Mouse (Mus musculus) forebrain, embryonic 15.5 days (tissue): ENCODE results near the gene Lrrc4b. TPM values are rescaled to one million over a fixed set of nuclear protein-coding genes. Genes with fewer than 3 reads are reported as not detected.

Experiments
- ATAC-seq: fragments of 200-750 bp; cut with Nextera tagmentation; replicated peaks from 2 replicates; pipeline ENCODE4 v1.8.0; 2017; ENCODE audit warnings: mild to moderate bottlenecking, moderate TSS enrichment, moderate library complexity
- H3K27ac ChIP-seq: fragments of 300-500 bp; sonication (generic); replicated peaks from 2 replicates; pipeline ENCODE4 v1.5.1; 2015; ENCODE audit warnings: mild to moderate bottlenecking, inconsistent platforms
- H3K27me3 ChIP-seq: fragments of 300-500 bp; sonication (generic); 2 replicates; pipeline ENCODE4 v1.6.1; 2015; ENCODE audit warnings: inconsistent platforms
- H3K36me3 ChIP-seq: fragments of 300-500 bp; sonication (generic); 2 replicates; pipeline ENCODE4 v1.6.1; 2015; ENCODE audit warnings: mild to moderate bottlenecking, inconsistent platforms
- H3K4me1 ChIP-seq: fragments of 300-500 bp; sonication (generic); 2 replicates; pipeline ENCODE4 v1.6.1; 2015; ENCODE audit warnings: inconsistent platforms
- H3K4me2 ChIP-seq: fragments of 300-500 bp; sonication (generic); replicated peaks from 2 replicates; pipeline ENCODE4 v1.6.1; 2015; ENCODE audit warnings: mild to moderate bottlenecking, inconsistent platforms
- H3K4me3 ChIP-seq: fragments of 300-500 bp; sonication (generic); 2 replicates; pipeline ENCODE4 v1.5.1; 2015; ENCODE audit warnings: mild to moderate bottlenecking, inconsistent platforms
- H3K9ac ChIP-seq: fragments of 300-500 bp; sonication (generic); replicated peaks from 2 replicates; pipeline ENCODE4 v1.6.1; 2015; ENCODE audit warnings: mild to moderate bottlenecking, inconsistent platforms
- H3K9me3 ChIP-seq: fragments of 300-500 bp; sonication (generic); 2 replicates; pipeline ENCODE4 v1.6.1; 2016; ENCODE audit warnings: inconsistent platforms
- WGBS: fragments of 180-500 bp; shearing (Covaris S2); methylation state at CpG from one replicate; pipeline ENCODE4 v1.1.7; 2015; ENCODE audit warnings: mixed read lengths; 5-methylcytosine and 5-hydroxymethylcytosine counted together
- polyA plus RNA-seq: library from polyadenylated mRNA; unstranded; fragments of >200 nt; fragmentation: Nextera tagmentation; extraction: Ambion mirVana; gene quantifications from 2 replicates; pipeline ENCODE4 v1.2.1, GENCODE M21; 2015

Gene Lrrc4b
- polyA plus RNA-seq, result 15.6 and 15.7 TPM in 2 replicates

GRCm38 (mm10) chr7:44428968-44429521, at the start of gene Lrrc4b:
Lrrc4b (plus strand) TSS chr7:44429018.
- H3K4me1 ChIP-seq, result peaks cover 55% of the 10 kb centered on the region
- H3K4me2 ChIP-seq, result peak within 1 kb of the TSS; percentile 75
- peak within 1 kb of the TSS; percentile 99 for H3K27ac ChIP-seq
- H3K27me3 ChIP-seq, result no peaks in the 10 kb centered on the region
- no peaks in the 10 kb centered on the region for H3K36me3 ChIP-seq
- ATAC-seq, result peak; percentile 63
- peak within 1 kb of the TSS; percentile 76 for H3K4me3 ChIP-seq
- peak within 1 kb of the TSS; percentile 91 for H3K9ac ChIP-seq
- WGBS, result under 1% methylated on average over 52 of the region's 69 CpGs
- no peaks in the 10 kb centered on the region for H3K9me3 ChIP-seq

GRCm38 (mm10) chr7:44382541-44382940, 46.3 kb upstream of the Lrrc4b start:
- peak overlapping the region; percentile 4; the same call in 1 of the 2 replicates for H3K4me2 ChIP-seq
- no peak overlapping the region for H3K4me3 ChIP-seq
- H3K27ac ChIP-seq, result peak overlapping the region; percentile 98
- H3K9me3 ChIP-seq, result no peaks in the 10 kb centered on the region
- H3K36me3 ChIP-seq, result no peaks in the 10 kb centered on the region
- peaks cover 30% of the 10 kb centered on the region for H3K4me1 ChIP-seq
- H3K27me3 ChIP-seq, result no peaks in the 10 kb centered on the region
- 47% methylated on average over 12 of the region's 12 CpGs for WGBS
- no peak overlapping the region for H3K9ac ChIP-seq
- ATAC-seq, result peak; percentile 81

- Histone ChIP-seq H3K4me3 (peak within 1 kb of the TSS; percentile 61), H3K27me3 (no peaks in the 10 kb centered on the region), H3K9ac (peak within 1 kb of the TSS; percentile 70), H3K36me3 (no peaks in the 10 kb centered on the region), H3K4me2 (peak within 1 kb of the TSS; percentile 98), H3K9me3 (no peaks in the 10 kb centered on the region), H3K4me1 (peaks cover 26% of the 10 kb centered on the region), H3K27ac (peak within 1 kb of the TSS; percentile 98)
- peak; percentile 86 for ATAC-seq
- WGBS, result 0% methylated on average over 32 of the region's 33 CpGs
Measured at GRCm38 (mm10) chr7:44383980-44384715, 44.7 kb upstream of the Lrrc4b start, which contains the start of gene Syt3. Syt3 (plus strand) TSS chr7:44384102.

- H3K4me2 ChIP-seq, result peak overlapping the region; percentile 98
- H3K9ac ChIP-seq, result peak overlapping the region; percentile 70
- no peaks in the 10 kb centered on the region for H3K9me3 ChIP-seq
- peaks cover 26% of the 10 kb centered on the region for H3K4me1 ChIP-seq
- 1% methylated on average over 17 of the region's 17 CpGs for WGBS
- peak overlapping the region; percentile 61 for H3K4me3 ChIP-seq
- H3K36me3 ChIP-seq, result no peaks in the 10 kb centered on the region
- H3K27me3 ChIP-seq, result no peaks in the 10 kb centered on the region
- peak overlapping the region; percentile 98; the same call in 1 of the 2 replicates for H3K27ac ChIP-seq
- ATAC-seq, result peak; percentile 60
Measured at GRCm38 (mm10) chr7:44384716-44385059, 44.1 kb upstream of the Lrrc4b start.

GRCm38 (mm10) chr7:44385720-44386119, 43.1 kb upstream of the Lrrc4b start, which contains the start of gene 1700008O03Rik:
1700008O03Rik (minus strand) TSS chr7:44385820.
- Histone ChIP-seq H3K27ac (peak within 1 kb of the TSS; percentile 98; the same call in 1 of the 2 replicates), H3K36me3 (no peaks in the 10 kb centered on the region), H3K27me3 (no peaks in the 10 kb centered on the region), H3K4me3 (peak within 1 kb of the TSS; percentile 61), H3K9ac (peak within 1 kb of the TSS; percentile 70), H3K4me2 (peak within 1 kb of the TSS; percentile 98), H3K9me3 (no peaks in the 10 kb centered on the region), H3K4me1 (peaks cover 26% of the 10 kb centered on the region)
- WGBS, result 80% methylated on average over 12 of the region's 12 CpGs
- no peak for ATAC-seq

GRCm38 (mm10) chr7:44391831-44392230, 37.0 kb upstream of the Lrrc4b start:
- WGBS, result 83% methylated on average over 4 of the region's 4 CpGs
- Histone ChIP-seq H3K27me3 (no peaks in the 10 kb centered on the region), H3K9ac (no peak overlapping the region), H3K36me3 (no peaks in the 10 kb centered on the region), H3K4me2 (no peak overlapping the region), H3K4me3 (no peak overlapping the region), H3K9me3 (no peaks in the 10 kb centered on the region), H3K27ac (no peak overlapping the region), H3K4me1 (no peaks in the 10 kb centered on the region)
- no peak; the same call in 1 of the 2 replicates for ATAC-seq

GRCm38 (mm10) chr7:44392341-44392740, 36.5 kb upstream of the Lrrc4b start:
- H3K9ac ChIP-seq, result no peak overlapping the region
- no peaks in the 10 kb centered on the region for H3K27me3 ChIP-seq
- 89% methylated on average over 14 of the region's 14 CpGs for WGBS
- H3K9me3 ChIP-seq, result no peaks in the 10 kb centered on the region
- H3K36me3 ChIP-seq, result no peaks in the 10 kb centered on the region
- no peak for ATAC-seq
- no peak overlapping the region for H3K4me3 ChIP-seq
- no peak overlapping the region for H3K27ac ChIP-seq
- H3K4me2 ChIP-seq, result no peak overlapping the region
- no peaks in the 10 kb centered on the region for H3K4me1 ChIP-seq

GRCm38 (mm10) chr7:44393284-44393683, 35.5 kb upstream of the Lrrc4b start:
- H3K4me2 ChIP-seq, result no peak overlapping the region

GRCm38 (mm10) chr7:44398570-44398969, 30.2 kb upstream of the Lrrc4b start:
- no peaks in the 10 kb centered on the region for H3K4me1 ChIP-seq
- no peak overlapping the region for H3K9ac ChIP-seq
- H3K9me3 ChIP-seq, result no peaks in the 10 kb centered on the region
- ATAC-seq, result 0 out of 2 replicates have a peak, but pooled peaks have one; percentile 44
- no peak overlapping the region for H3K27ac ChIP-seq
- 6% methylated on average over 3 of the region's 3 CpGs for WGBS
- no peaks in the 10 kb centered on the region for H3K36me3 ChIP-seq
- H3K27me3 ChIP-seq, result no peaks in the 10 kb centered on the region
- H3K4me3 ChIP-seq, result no peak overlapping the region
- no peak overlapping the region for H3K4me2 ChIP-seq

More at GRCm38 (mm10) chr7:44393284-44393683, 35.5 kb upstream of the Lrrc4b start:
- H3K4me3 ChIP-seq, result no peak overlapping the region
- no peaks in the 10 kb centered on the region for H3K4me1 ChIP-seq
- H3K27ac ChIP-seq, result no peak overlapping the region
- H3K9ac ChIP-seq, result no peak overlapping the region
- no peak for ATAC-seq
- H3K36me3 ChIP-seq, result no peaks in the 10 kb centered on the region
- H3K27me3 ChIP-seq, result no peaks in the 10 kb centered on the region
- H3K9me3 ChIP-seq, result no peaks in the 10 kb centered on the region
- 93% methylated on average over 17 of the region's 17 CpGs for whole genome bisulfite sequencing

GRCm38 (mm10) chr7:44401673-44402072, 27.1 kb upstream of the Lrrc4b start:
- Histone ChIP-seq H3K9ac (no peak overlapping the region), H3K4me3 (no peak overlapping the region), H3K4me1 (peaks cover 8% of the 10 kb centered on the region), H3K36me3 (no peaks in the 10 kb centered on the region), H3K4me2 (no peak overlapping the region), H3K27me3 (no peaks in the 10 kb centered on the region), H3K9me3 (no peaks in the 10 kb centered on the region), H3K27ac (no peak overlapping the region)
- 87% methylated on average over 6 of the region's 6 CpGs for WGBS
- no peak for ATAC-seq

- Histone ChIP-seq H3K4me3 (peak overlapping the region; percentile 44), H3K36me3 (no peaks in the 10 kb centered on the region), H3K27ac (peak overlapping the region; percentile 89), H3K4me2 (peak overlapping the region; percentile 82), H3K9ac (peak overlapping the region; percentile 30; the same call in 1 of the 2 replicates), H3K27me3 (no peaks in the 10 kb centered on the region), H3K9me3 (no peaks in the 10 kb centered on the region), H3K4me1 (peaks cover 8% of the 10 kb centered on the region)
- WGBS, result 2% methylated on average over 27 of the region's 27 CpGs
- ATAC-seq, result peak; percentile 95
Measured at GRCm38 (mm10) chr7:44405346-44406014, 23.3 kb upstream of the Lrrc4b start.

GRCm38 (mm10) chr7:44406015-44406355, 22.8 kb upstream of the Lrrc4b start:
- Histone ChIP-seq H3K9ac (no peak overlapping the region), H3K4me3 (no peak overlapping the region), H3K4me1 (peaks cover 8% of the 10 kb centered on the region), H3K27me3 (no peaks in the 10 kb centered on the region), H3K36me3 (no peaks in the 10 kb centered on the region), H3K9me3 (no peaks in the 10 kb centered on the region), H3K27ac (no peak overlapping the region), H3K4me2 (no peak overlapping the region)
- peak; percentile 67 for ATAC-seq
- WGBS, result 0% methylated on average over 5 of the region's 5 CpGs
